Mouse (Mus musculus): ENCODE results near the gene Vim.

DNA sequence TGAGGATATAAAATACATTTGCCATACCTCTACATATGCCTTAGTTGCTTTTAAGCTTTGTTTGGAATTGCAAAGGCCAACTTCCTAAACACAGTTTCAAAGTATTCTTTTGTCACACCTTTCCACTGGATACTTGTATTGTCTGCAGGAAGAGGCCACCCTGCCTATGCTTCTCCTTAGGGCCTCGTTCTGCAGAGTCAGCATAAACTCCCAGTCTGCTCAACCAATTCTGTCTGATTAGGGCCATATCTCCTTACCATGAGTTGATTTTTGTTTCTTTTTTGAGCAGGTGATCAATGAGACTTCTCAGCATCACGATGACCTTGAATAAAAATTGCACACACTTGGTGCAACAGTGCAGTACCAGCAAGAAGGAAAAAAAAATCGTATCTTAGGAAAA is 8.5 kb downstream of the Vim start:
- TF ChIP-seq CTCF (IDR thresholded peaks at IDR 0.05; ENCODE audit: borderline replicate concordance, control insufficient read depth, extremely low read depth, insufficient read depth, low read length, poor library complexity) (no peak), POLR2A (IDR thresholded peaks at IDR 0.05; ENCODE audit: control insufficient read depth, extremely low read depth, insufficient read depth, low read length, poor library complexity) (no peak)
